ENCODE assay signal across 10 mouse cellular contexts in the genomic region with DNA sequence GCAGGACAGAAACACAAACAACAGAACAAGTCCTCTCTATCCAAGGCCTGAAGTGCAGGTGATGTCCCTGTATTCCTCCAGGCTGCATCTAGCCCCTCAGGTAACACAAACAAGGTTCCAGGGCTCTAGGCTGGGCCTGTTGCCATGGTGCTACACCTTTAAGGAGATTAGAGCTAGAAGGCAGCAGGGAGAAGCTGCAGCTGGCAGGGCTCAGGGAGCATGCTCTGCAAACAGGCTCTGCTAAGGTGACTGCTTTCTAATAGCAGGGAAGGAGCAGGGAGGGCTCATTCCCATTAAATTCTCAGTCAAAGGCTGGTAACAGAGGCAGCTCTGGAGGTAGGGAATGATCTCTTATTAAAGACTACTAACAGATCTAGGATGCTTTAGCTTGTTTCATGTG.
A peak's percentile ranks its signal among the peaks of the same experiment; 100 is the strongest.
DNase-seq lines count a peak whose midpoint lies in the region; ATAC-seq and TF ChIP-seq lines count a peak whose summit lies in the region.
"Had no signal": no experiment of that assay in that cellular context is flagged by ENCODE, and none has a peak within 500 bp of the region (broad histone marks: within the 10 kb centered on the region; RNA-seq: fewer than 3 reads in every experiment).

No protein-coding gene starts in this region.

- H3K4me1 ChIP-seq in hindbrain, embryonic 13.5 days (replicated peaks), result peaks cover 20% of the 10 kb centered on the region
- peaks cover 24% of the 10 kb centered on the region for H3K4me1 ChIP-seq in hindbrain, embryonic 10.5 days (replicated peaks)
- peaks cover 26% of the 10 kb centered on the region for H3K4me1 ChIP-seq in heart, embryonic 12.5 days (replicated peaks)
- peaks cover 19% of the 10 kb centered on the region for H3K4me1 ChIP-seq in midbrain, embryonic 14.5 days (ENCODE audit: control insufficient read depth, insufficient read depth, low read length)
- no peaks in the 10 kb centered on the region for H3K4me1 ChIP-seq in liver, embryonic 11.5 days (replicated peaks; ENCODE audit: control insufficient read depth, insufficient read depth, low read length)
- H3K4me1 ChIP-seq in thymus, adult 2 months (replicated peaks; ENCODE audit: control insufficient read depth, insufficient read depth, low read length), result no peaks in the 10 kb centered on the region
- H3K4me1 ChIP-seq: liver, embryonic 15.5 days had no signal

- peak overlapping the region; percentile 35; the same call in 1 of the 2 replicates for H3K9ac ChIP-seq in hindbrain, embryonic 13.5 days
- H3K9ac ChIP-seq in heart, embryonic 12.5 days, result no peak overlapping the region
- H3K9ac ChIP-seq in midbrain, embryonic 14.5 days (replicated peaks; ENCODE audit: low read length), result no peak overlapping the region
- H3K9ac ChIP-seq in liver, embryonic 11.5 days (ENCODE audit: low read depth, low read length), result no peak overlapping the region
- H3K9ac ChIP-seq: liver, embryonic 15.5 days had no signal

- peak; percentile 57; the same call in 1 of the 2 replicates for ATAC-seq in hindbrain, embryonic 13.5 days (ENCODE audit: low FRiP score)
- no peak for ATAC-seq in heart, embryonic 12.5 days (ENCODE audit: insufficient number of reproducible peaks, low FRiP score)
- no peak for ATAC-seq in midbrain, embryonic 14.5 days (ENCODE audit: low FRiP score, low TSS enrichment)
- ATAC-seq in liver, embryonic 11.5 days (replicated peaks; ENCODE audit: low FRiP score), result no peak

- H3K36me3 ChIP-seq in hindbrain, embryonic 13.5 days, result no peaks in the 10 kb centered on the region; the same call in 1 of the 2 replicates
- peaks cover 4% of the 10 kb centered on the region for H3K36me3 ChIP-seq in hindbrain, embryonic 10.5 days
- no peaks in the 10 kb centered on the region for H3K36me3 ChIP-seq in heart, embryonic 12.5 days
- 0 out of 2 replicates have a peak, but pooled peaks cover 1% of the 10 kb centered on the region for H3K36me3 ChIP-seq in midbrain, embryonic 14.5 days (ENCODE audit: control insufficient read depth, insufficient read depth, low read length)
- no peaks in the 10 kb centered on the region for H3K36me3 ChIP-seq in liver, embryonic 11.5 days (ENCODE audit: control insufficient read depth, insufficient read depth, low read length)
- H3K36me3 ChIP-seq in thymus, adult 2 months (ENCODE audit: control insufficient read depth, insufficient read depth, low read length), result no peaks in the 10 kb centered on the region
- H3K36me3 ChIP-seq: liver, embryonic 15.5 days had no signal

- TF ChIP-seq POLR2A in thymus, adult 2 months (IDR thresholded peaks at IDR 0.05; ENCODE audit: control insufficient read depth, extremely low read depth, insufficient read depth, low read length, poor library complexity), result no peak

- H3K4me3 ChIP-seq in hindbrain, embryonic 13.5 days, result no peak overlapping the region
- no peak overlapping the region for H3K4me3 ChIP-seq in hindbrain, embryonic 10.5 days
- H3K4me3 ChIP-seq in heart, embryonic 12.5 days, result no peak overlapping the region
- H3K4me3 ChIP-seq in midbrain, embryonic 14.5 days (replicated peaks; ENCODE audit: low read depth, low read length), result no peak overlapping the region
- no peak overlapping the region for H3K4me3 ChIP-seq in liver, embryonic 11.5 days (ENCODE audit: low read depth, low read length)
- H3K4me3 ChIP-seq in thymus, adult 2 months (ENCODE audit: control insufficient read depth, insufficient read depth, low read length), result no peak overlapping the region
- H3K4me3 ChIP-seq: liver, embryonic 15.5 days had no signal

- no peak for TF ChIP-seq CTCF in thymus, adult 2 months (IDR thresholded peaks at IDR 0.05; ENCODE audit: borderline replicate concordance, control insufficient read depth, extremely low read depth, insufficient read depth, low read length, poor library complexity)

- H3K27me3 ChIP-seq in hindbrain, embryonic 13.5 days, result no peaks in the 10 kb centered on the region
- H3K27me3 ChIP-seq in hindbrain, embryonic 10.5 days (ENCODE audit: insufficient read depth, poor library complexity, severe bottlenecking), result no peaks in the 10 kb centered on the region
- H3K27me3 ChIP-seq in heart, embryonic 12.5 days (replicated peaks), result no peaks in the 10 kb centered on the region
- no peaks in the 10 kb centered on the region for H3K27me3 ChIP-seq in midbrain, embryonic 14.5 days (ENCODE audit: control insufficient read depth, insufficient read depth, low read length)
- no peaks in the 10 kb centered on the region for H3K27me3 ChIP-seq in liver, embryonic 11.5 days (replicated peaks; ENCODE audit: control insufficient read depth, insufficient read depth, low read length)
- H3K27me3 ChIP-seq in thymus, adult 2 months (ENCODE audit: control insufficient read depth, insufficient read depth, low read length), result no peaks in the 10 kb centered on the region
- H3K27me3 ChIP-seq: liver, embryonic 15.5 days had no signal

- H3K9me3 ChIP-seq in hindbrain, embryonic 13.5 days, result no peaks in the 10 kb centered on the region
- no peaks in the 10 kb centered on the region for H3K9me3 ChIP-seq in hindbrain, embryonic 10.5 days
- H3K9me3 ChIP-seq in heart, embryonic 12.5 days (replicated peaks), result no peaks in the 10 kb centered on the region
- H3K9me3 ChIP-seq in midbrain, embryonic 14.5 days (ENCODE audit: control insufficient read depth, low read length), result no peaks in the 10 kb centered on the region
- no peaks in the 10 kb centered on the region for H3K9me3 ChIP-seq in liver, embryonic 11.5 days (ENCODE audit: control insufficient read depth, low read length)
- H3K9me3 ChIP-seq: liver, embryonic 15.5 days had no signal

- no peak overlapping the region for H3K4me2 ChIP-seq in hindbrain, embryonic 13.5 days
- H3K4me2 ChIP-seq in heart, embryonic 12.5 days, result no peak overlapping the region
- no peak overlapping the region for H3K4me2 ChIP-seq in midbrain, embryonic 14.5 days (ENCODE audit: low read length)
- no peak overlapping the region for H3K4me2 ChIP-seq in liver, embryonic 11.5 days
- H3K4me2 ChIP-seq: liver, embryonic 15.5 days had no signal

- H3K27ac ChIP-seq in hindbrain, embryonic 13.5 days, result peak overlapping the region; percentile 75
- H3K27ac ChIP-seq in hindbrain, embryonic 10.5 days, result no peak overlapping the region; the same call in 1 of the 2 replicates
- H3K27ac ChIP-seq in heart, embryonic 12.5 days (ENCODE audit: poor library complexity, severe bottlenecking), result peak overlapping the region; percentile 36
- H3K27ac ChIP-seq in midbrain, embryonic 14.5 days (replicated peaks; ENCODE audit: low read depth, low read length), result peak overlapping the region; percentile 20; the same call in 1 of the 2 replicates
- no peak overlapping the region for H3K27ac ChIP-seq in liver, embryonic 11.5 days (ENCODE audit: low read depth, low read length)
- no peak overlapping the region for H3K27ac ChIP-seq in thymus, adult 2 months (ENCODE audit: control insufficient read depth, insufficient read depth, low read length)
- H3K27ac ChIP-seq: liver, embryonic 15.5 days had no signal

- DNase-seq in adrenal gland, postnatal 10 days, result peak; percentile 6
- DNase-seq in adrenal gland, postnatal 36 days, result no peak
- DNase-seq in hindbrain, embryonic 10.5 days (ENCODE audit: low spot score), result no peak
- peak; percentile 66 for DNase-seq in midbrain, embryonic 14.5 days
- no peak for DNase-seq in liver, embryonic 11.5 days (ENCODE audit: low spot score)
- DNase-seq in thymus, adult 2 months, result no peak
- DNase-seq: layer of hippocampus, adult 9-11 months had no signal

Comparison
In these comparisons a context has a peak if more than half of its experiments do, and no peak if none do; other contexts are left out.
1. DNase-seq: peak in adrenal gland, postnatal 10 days (single experiment) and midbrain, embryonic 14.5 days (single experiment); none in adrenal gland, postnatal 36 days (0 of 2), hindbrain, embryonic 10.5 days (single experiment), liver, embryonic 11.5 days (single experiment) and thymus, adult 2 months (single experiment).
2. H3K27ac ChIP-seq: peak in hindbrain, embryonic 13.5 days (single experiment), heart, embryonic 12.5 days (single experiment) and midbrain, embryonic 14.5 days (single experiment); none in hindbrain, embryonic 10.5 days (single experiment), liver, embryonic 11.5 days (single experiment) and thymus, adult 2 months (single experiment).